Mouse (Mus musculus) liver, adult 2 months (tissue): ENCODE results near the gene Trpv4.

Source experiments
- CTCF ChIP-seq: fragments of 200-500 bp; IDR thresholded peaks from 2 replicates; pipeline ENCODE4 v1.5.1; 2011; ENCODE audit warnings: low read depth, low read length, control low read depth
- POLR2A ChIP-seq: fragments of 200-500 bp; IDR thresholded peaks from 2 replicates; pipeline ENCODE4 v1.6.1; 2011; ENCODE audit warnings: low read length, control low read depth; ENCODE audit not compliant: insufficient read depth; ENCODE audit errors: extremely low read depth

- no peak for TF ChIP-seq CTCF
- TF ChIP-seq POLR2A, result no peak
Observed at GRCm38 (mm10) chr5:114687901-114688300, 29.7 kb upstream of the Trpv4 start.
